Mouse (Mus musculus) midbrain, embryonic 16.5 days (tissue): ENCODE measurements at regions not wholly inside any gene's neighbourhood (a gene's known extent, or its start where the extent isn't known, plus 50 kb on each side); places are given as distances from the start of the nearest gene placed in this dataset.

ENCODE experiments used
- ATAC-seq: fragments of 200-750 bp; cut with Nextera tagmentation; 2 replicates; pipeline ENCODE4 v1.8.0; 2017; ENCODE audit warnings: moderate TSS enrichment
- H3K27ac ChIP-seq: fragments of 300-500 bp; sonication (generic); 2 replicates; pipeline ENCODE4 v1.5.1; 2014; ENCODE audit warnings: mild to moderate bottlenecking, low read length, mixed read lengths
- H3K27me3 ChIP-seq: fragments of 300-500 bp; sonication (generic); 2 replicates; pipeline ENCODE4 v1.6.1; 2014; ENCODE audit warnings: low read depth, low read length, mixed read lengths; ENCODE audit not compliant: control insufficient read depth, insufficient read depth
- H3K36me3 ChIP-seq: fragments of 300-500 bp; sonication (generic); 2 replicates; pipeline ENCODE4 v1.6.1; 2014; ENCODE audit warnings: mild to moderate bottlenecking, low read length, moderate library complexity, mixed read lengths; ENCODE audit not compliant: control insufficient read depth, insufficient read depth
- H3K4me1 ChIP-seq: fragments of 300-500 bp; sonication (generic); 2 replicates; pipeline ENCODE4 v1.6.1; 2014; ENCODE audit warnings: mild to moderate bottlenecking, low read length, mixed read lengths; ENCODE audit not compliant: control insufficient read depth, insufficient read depth
- H3K4me2 ChIP-seq: fragments of 300-500 bp; sonication (generic); 2 replicates; pipeline ENCODE4 v1.6.1; 2014; ENCODE audit warnings: mild to moderate bottlenecking, low read length, mixed read lengths
- H3K4me3 ChIP-seq: fragments of 300-500 bp; sonication (generic); 2 replicates; pipeline ENCODE4 v1.5.1; 2014; ENCODE audit warnings: low read depth, mild to moderate bottlenecking, low read length, moderate library complexity, mixed read lengths
- H3K9ac ChIP-seq: fragments of 300-500 bp; sonication (generic); 2 replicates; pipeline ENCODE4 v1.6.1; 2014; ENCODE audit warnings: low read depth, low read length, mixed read lengths
- H3K9me3 ChIP-seq: fragments of 300-500 bp; sonication (generic); replicated peaks from 2 replicates; pipeline ENCODE4 v1.6.1; 2014; ENCODE audit warnings: mild to moderate bottlenecking, low read length, mixed read lengths; ENCODE audit not compliant: control insufficient read depth, poor library complexity, severe bottlenecking
- WGBS: fragments of 180-500 bp; shearing (Covaris S2); extraction: QIAGEN DNeasy Blood & Tissue Kit; methylation state at CpG from one replicate; pipeline ENCODE4 v1.1.7; 2014; 5-methylcytosine and 5-hydroxymethylcytosine counted together

DNA sequence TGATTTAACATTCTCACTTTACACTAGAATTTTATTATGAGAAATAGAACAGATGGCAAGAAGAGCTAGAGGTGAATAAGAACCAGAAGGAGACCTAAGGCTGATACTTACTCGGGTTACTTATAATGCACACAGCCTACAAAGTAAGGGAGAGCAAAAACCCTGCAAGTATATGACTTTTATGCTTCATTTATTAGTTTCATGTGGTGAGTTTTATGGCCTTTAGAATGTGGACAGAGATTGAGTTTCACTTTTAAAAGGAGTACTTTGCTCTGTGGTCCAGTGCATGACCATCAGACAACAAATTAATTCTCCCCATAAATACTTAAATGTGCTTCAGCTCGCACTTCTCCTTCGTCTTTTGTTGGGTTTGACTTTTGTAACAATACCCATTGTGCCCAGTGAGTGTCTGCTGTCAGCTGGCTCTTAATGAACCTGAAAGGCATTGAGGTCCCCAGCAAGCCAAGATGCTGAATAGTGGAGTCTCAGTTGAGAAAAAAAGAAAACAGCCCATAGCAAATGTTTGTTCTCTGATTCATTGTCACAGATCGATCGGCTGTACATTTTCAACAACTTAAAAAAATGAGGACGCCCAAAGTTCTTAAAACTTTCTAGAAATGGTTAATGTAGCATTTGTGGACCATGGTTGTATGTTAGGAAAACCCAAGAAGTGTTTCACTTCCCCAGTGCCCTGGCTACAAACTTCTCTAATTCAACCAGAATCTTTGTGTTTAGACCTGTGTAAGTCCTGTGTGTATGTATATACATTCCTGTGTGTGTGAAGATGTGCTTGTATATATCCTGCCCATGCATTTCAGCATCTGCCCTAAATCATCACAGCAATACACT lies 194.5 kb downstream of the Gm5426 start:
- Histone ChIP-seq H3K27ac (no peak overlapping the region), H3K4me2 (no peak overlapping the region), H3K9me3 (no peaks in the 10 kb centered on the region), H3K36me3 (no peaks in the 10 kb centered on the region), H3K27me3 (no peaks in the 10 kb centered on the region), H3K4me3 (no peak overlapping the region), H3K9ac (no peak overlapping the region), H3K4me1 (no peaks in the 10 kb centered on the region)
- no peak for ATAC-seq
- WGBS, result 45% methylated on average over 6 of the region's 6 CpGs

DNA sequence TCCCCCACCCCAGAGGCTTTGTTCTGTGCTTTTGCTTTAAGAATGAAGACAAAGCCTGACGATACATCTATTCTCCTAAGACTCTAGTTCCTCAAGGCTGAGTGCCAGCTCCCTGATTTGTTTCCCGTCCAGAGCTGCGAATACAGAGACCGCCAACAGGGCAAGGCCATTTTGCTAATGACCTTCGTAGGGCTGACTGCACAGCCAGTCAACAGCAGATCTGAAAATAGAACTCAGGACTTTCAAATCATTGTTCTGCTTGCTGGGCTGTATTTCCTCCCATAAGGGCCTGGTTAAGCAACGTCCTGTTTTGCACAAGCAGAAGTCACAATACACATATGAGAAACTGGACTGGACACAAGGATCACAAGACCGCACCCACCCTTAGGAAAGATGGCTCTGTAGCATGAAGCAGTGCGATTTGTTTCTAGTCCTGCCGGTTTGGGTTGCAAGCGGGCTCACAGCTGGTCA lies 196.4 kb downstream of the Gm5426 start:
- WGBS, result 67% methylated on average over 10 of the region's 10 CpGs
- ATAC-seq, result no peak
- no peaks in the 10 kb centered on the region for H3K27me3 ChIP-seq

DNA sequence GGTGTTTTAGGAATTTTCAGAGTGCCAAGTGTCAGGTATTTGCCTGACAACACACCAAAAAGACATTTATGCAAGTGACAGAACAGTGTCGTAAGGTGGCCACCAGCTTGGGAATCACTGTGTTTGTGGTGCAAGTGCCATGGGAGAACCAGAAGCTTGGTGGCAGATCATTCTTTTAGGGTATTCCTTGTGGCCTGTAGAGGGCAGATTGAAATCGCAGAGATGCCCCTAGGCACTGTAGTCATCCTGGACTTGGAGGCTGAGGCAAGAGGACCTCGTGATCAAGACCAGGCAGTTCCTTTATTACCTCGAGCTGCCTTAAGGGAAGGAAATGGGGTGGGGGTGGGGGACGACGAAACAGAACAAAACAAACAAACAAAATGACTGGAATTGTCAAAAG lies 196.8 kb downstream of the Gm5426 start:
- 86% methylated on average over 6 of the region's 6 CpGs for WGBS
- ATAC-seq, result no peak
- Histone ChIP-seq H3K27me3 (no peaks in the 10 kb centered on the region), H3K9ac (no peak overlapping the region), H3K4me2 (no peak overlapping the region), H3K4me3 (no peak overlapping the region), H3K36me3 (no peaks in the 10 kb centered on the region), H3K27ac (no peak overlapping the region), H3K4me1 (0 out of 2 replicates have a peak, but pooled peaks cover 5% of the 10 kb centered on the region), H3K9me3 (no peaks in the 10 kb centered on the region)

More for the DNA sequence above, 196.4 kb downstream of the Gm5426 start:
- Histone ChIP-seq H3K9me3 (no peaks in the 10 kb centered on the region), H3K27ac (no peak overlapping the region), H3K36me3 (no peaks in the 10 kb centered on the region), H3K4me2 (no peak overlapping the region), H3K4me1 (0 out of 2 replicates have a peak, but pooled peaks cover 5% of the 10 kb centered on the region), H3K9ac (no peak overlapping the region), H3K4me3 (no peak overlapping the region)

GRCm38 (mm10) chr10:96336271-96336670 lies 199.9 kb downstream of the Gm5426 start:
- no peak overlapping the region for H3K4me3 ChIP-seq
- no peaks in the 10 kb centered on the region for H3K9me3 ChIP-seq
- H3K9ac ChIP-seq, result no peak overlapping the region
- WGBS, result 92% methylated on average over 3 of the region's 3 CpGs
- no peak for ATAC-seq
- H3K36me3 ChIP-seq, result no peaks in the 10 kb centered on the region
- no peak overlapping the region for H3K4me2 ChIP-seq
- 0 out of 2 replicates have a peak, but pooled peaks cover 5% of the 10 kb centered on the region for H3K4me1 ChIP-seq
- no peak overlapping the region for H3K27ac ChIP-seq
- no peaks in the 10 kb centered on the region for H3K27me3 ChIP-seq

- Histone ChIP-seq H3K9ac (no peak overlapping the region), H3K27ac (no peak overlapping the region), H3K27me3 (no peaks in the 10 kb centered on the region), H3K4me3 (no peak overlapping the region), H3K4me2 (no peak overlapping the region; the same call in 1 of the 2 replicates), H3K9me3 (no peaks in the 10 kb centered on the region), H3K36me3 (no peaks in the 10 kb centered on the region), H3K4me1 (0 out of 2 replicates have a peak, but pooled peaks cover 5% of the 10 kb centered on the region)
- WGBS, result 32% methylated on average over 9 of the region's 9 CpGs
- ATAC-seq, result peak; percentile 69
Measured at GRCm38 (mm10) chr10:96337088-96337666, 200.8 kb downstream of the Gm5426 start.

DNA sequence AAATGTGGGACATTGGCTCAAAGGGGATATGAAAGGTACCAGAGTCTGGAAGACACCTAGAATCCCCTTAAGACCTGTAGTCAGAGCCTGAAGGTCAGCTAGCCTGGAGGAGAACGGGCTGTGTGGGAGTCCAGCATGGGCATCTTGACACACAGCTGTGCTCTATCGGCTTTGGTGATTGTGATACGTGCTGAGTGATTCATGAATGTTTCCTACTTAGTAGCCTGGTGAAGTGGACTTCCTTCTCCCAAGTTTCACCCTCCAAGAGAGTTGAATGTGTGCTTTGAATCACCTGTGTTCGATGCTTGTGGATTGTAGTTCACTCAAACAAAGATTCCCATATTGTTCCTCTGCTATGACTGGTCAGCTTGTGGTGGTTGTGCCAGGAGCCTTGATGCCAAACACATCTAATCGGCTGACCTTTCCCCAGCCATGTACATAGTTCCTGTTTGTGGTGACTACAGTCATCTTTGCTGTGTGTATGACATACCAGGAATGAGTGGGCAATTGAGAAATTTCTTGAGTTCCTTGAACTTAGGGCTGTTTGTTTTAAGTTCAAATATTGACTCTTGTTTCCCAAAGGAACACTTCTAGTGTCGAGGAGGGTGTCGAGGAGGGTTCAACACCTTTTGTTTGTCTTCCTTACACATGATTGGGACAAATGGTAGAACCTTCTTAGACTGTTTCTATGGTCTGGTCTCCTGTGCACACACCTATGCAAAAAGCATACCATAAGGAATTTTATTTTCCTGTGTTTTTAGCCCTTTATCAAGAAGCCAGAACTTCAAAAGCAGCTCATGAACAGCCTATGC lies 201.6 kb downstream of the Gm5426 start:
- Histone ChIP-seq H3K27me3 (no peaks in the 10 kb centered on the region), H3K4me2 (no peak overlapping the region), H3K4me1 (0 out of 2 replicates have a peak, but pooled peaks cover 5% of the 10 kb centered on the region), H3K27ac (no peak overlapping the region), H3K4me3 (no peak overlapping the region), H3K36me3 (no peaks in the 10 kb centered on the region), H3K9me3 (no peaks in the 10 kb centered on the region), H3K9ac (no peak overlapping the region)
- ATAC-seq, result no peak
- 87% methylated on average over 7 of the region's 7 CpGs for WGBS

DNA sequence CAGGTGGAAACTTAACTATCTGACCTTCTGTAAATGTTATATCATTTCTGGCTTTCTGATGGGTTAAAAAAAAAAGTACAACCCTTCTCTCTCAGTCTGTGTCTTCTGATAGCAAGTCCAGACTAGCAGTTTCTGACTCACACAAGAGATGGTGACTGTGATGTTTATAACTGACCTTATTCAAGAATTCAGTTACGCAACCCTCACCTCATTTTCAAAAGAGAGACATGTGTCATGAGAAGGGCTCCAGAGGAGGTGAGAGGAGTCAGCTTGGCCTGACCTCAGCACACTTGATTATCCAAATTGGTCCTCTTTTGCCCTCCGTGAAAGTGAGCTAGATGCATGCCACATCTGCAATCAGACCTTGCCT lies 202.2 kb downstream of the Gm5426 start:
- no peak overlapping the region for H3K27ac ChIP-seq
- no peak overlapping the region for H3K4me3 ChIP-seq
- no peak for ATAC-seq
- H3K4me1 ChIP-seq, result 0 out of 2 replicates have a peak, but pooled peaks cover 5% of the 10 kb centered on the region
- no peaks in the 10 kb centered on the region for H3K27me3 ChIP-seq
- no peak overlapping the region for H3K9ac ChIP-seq
- H3K36me3 ChIP-seq, result no peaks in the 10 kb centered on the region
- WGBS, result 85% methylated on average over 2 of the region's 2 CpGs
- no peaks in the 10 kb centered on the region for H3K9me3 ChIP-seq
- no peak overlapping the region for H3K4me2 ChIP-seq

GRCm38 (mm10) chr10:96342476-96342875 lies 206.1 kb downstream of the Gm5426 start:
- Histone ChIP-seq H3K4me1 (no peaks in the 10 kb centered on the region), H3K36me3 (no peaks in the 10 kb centered on the region), H3K27me3 (no peaks in the 10 kb centered on the region), H3K4me3 (no peak overlapping the region), H3K9me3 (no peaks in the 10 kb centered on the region), H3K27ac (no peak overlapping the region), H3K9ac (no peak overlapping the region), H3K4me2 (no peak overlapping the region)
- 52% methylated on average over 3 of the region's 3 CpGs for WGBS
- no peak for ATAC-seq
